In the genomic region with DNA sequence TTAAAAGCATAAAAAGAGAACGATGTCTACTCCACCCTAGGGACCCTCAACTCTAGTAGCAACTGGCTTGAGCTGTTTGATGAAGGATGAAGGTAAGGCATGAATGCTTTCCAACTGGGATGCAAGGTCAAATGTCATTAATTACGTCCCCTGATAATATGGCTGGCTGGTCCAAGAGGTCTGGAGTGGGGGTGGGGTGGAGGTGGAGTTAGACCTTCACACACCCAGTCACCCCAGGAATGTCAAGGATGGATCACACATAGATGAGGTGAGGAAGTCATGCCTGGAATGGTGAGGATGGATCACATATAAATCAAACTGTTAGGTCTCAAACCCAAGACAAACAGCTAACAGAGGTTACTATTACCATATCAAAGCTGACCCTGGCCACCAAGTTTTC, we compare ENCODE assay signal across 26 mouse cellular contexts.
DNase-seq lines count a peak whose midpoint lies in the region; ATAC-seq and TF ChIP-seq lines count a peak whose summit lies in the region.
"Had no signal": no experiment of that assay in that cellular context is flagged by ENCODE, and none has a peak within 500 bp of the region (broad histone marks: within the 10 kb centered on the region; RNA-seq: fewer than 3 reads in every experiment).

No protein-coding gene starts in this region.

- H3K27ac ChIP-seq in forebrain, embryonic 13.5 days = peak overlapping the region; percentile 99; the same call in 1 of the 2 replicates
- no peak overlapping the region for H3K27ac ChIP-seq in forebrain, embryonic 15.5 days (replicated peaks)
- peak overlapping the region; percentile 93; the same call in 1 of the 2 replicates for H3K27ac ChIP-seq in hindbrain, embryonic 12.5 days
- no peak overlapping the region for H3K27ac ChIP-seq in hindbrain, embryonic 16.5 days (ENCODE audit: low read depth, low read length)
- H3K27ac ChIP-seq in midbrain, postnatal 0 days (ENCODE audit: low read depth, low read length) = no peak overlapping the region
- H3K27ac ChIP-seq: intestine, embryonic 15.5 days had no signal

- DNase-seq in R1 (ENCODE audit: low read depth, low spot score) = peak; percentile 81
- no peak for DNase-seq in midbrain, postnatal 0 days (ENCODE audit: low spot score)
- no peak for DNase-seq in right cerebral cortex, postnatal 36 days (ENCODE audit: low spot score in 2 of 2)
- DNase-seq: adrenal gland, adult 2 months; adrenal gland, postnatal 14 days; cerebellum, adult 11 months; cerebellum, adult 2 months; cerebellum, adult 9-11 months; cerebellum, postnatal 25 days; gastrocnemius, postnatal 25 days; heart, adult 18-20 months; heart, postnatal 10 days; heart, postnatal 36 days; kidney, adult 11 months had no signal

- no peak overlapping the region for H3K4me2 ChIP-seq in forebrain, embryonic 13.5 days
- no peak overlapping the region for H3K4me2 ChIP-seq in forebrain, embryonic 15.5 days (replicated peaks)
- H3K4me2 ChIP-seq in hindbrain, embryonic 12.5 days (replicated peaks) = no peak overlapping the region
- no peak overlapping the region for H3K4me2 ChIP-seq in hindbrain, embryonic 16.5 days (ENCODE audit: low read length)
- no peak overlapping the region for H3K4me2 ChIP-seq in midbrain, postnatal 0 days (ENCODE audit: low read depth, low read length, poor library complexity, severe bottlenecking)
- H3K4me2 ChIP-seq: embryonic facial prominence, embryonic 12.5 days; embryonic facial prominence, embryonic 15.5 days had no signal

- peaks cover 59% of the 10 kb centered on the region for H3K4me1 ChIP-seq in forebrain, embryonic 13.5 days
- peaks cover 51% of the 10 kb centered on the region for H3K4me1 ChIP-seq in forebrain, embryonic 15.5 days
- H3K4me1 ChIP-seq in hindbrain, embryonic 12.5 days = peaks cover 47% of the 10 kb centered on the region
- H3K4me1 ChIP-seq in hindbrain, embryonic 16.5 days (ENCODE audit: control insufficient read depth, insufficient read depth, low read depth, low read length) = peaks cover 28% of the 10 kb centered on the region
- peaks cover 92% of the 10 kb centered on the region for H3K4me1 ChIP-seq in E14TG2a.4 (replicated peaks; ENCODE audit: low read depth, low read length)
- H3K4me1 ChIP-seq in midbrain, postnatal 0 days (ENCODE audit: insufficient read depth, low read length) = peaks cover 8% of the 10 kb centered on the region; the same call in 1 of the 2 replicates

- TF ChIP-seq CTCF in E14TG2a.4 (conservative IDR thresholded peaks at IDR 0.05; ENCODE audit: low read length) = no peak
- TF ChIP-seq CTCF in midbrain, postnatal 0 days (IDR thresholded peaks at IDR 0.05) = no peak

- H3K9ac ChIP-seq in forebrain, embryonic 13.5 days = no peak overlapping the region
- no peak overlapping the region for H3K9ac ChIP-seq in forebrain, embryonic 15.5 days (replicated peaks)
- H3K9ac ChIP-seq in hindbrain, embryonic 12.5 days = no peak overlapping the region
- H3K9ac ChIP-seq in hindbrain, embryonic 16.5 days (ENCODE audit: low read depth, low read length) = no peak overlapping the region
- no peak overlapping the region for H3K9ac ChIP-seq in midbrain, postnatal 0 days (replicated peaks; ENCODE audit: low read length, poor library complexity, severe bottlenecking)
- H3K9ac ChIP-seq: embryonic facial prominence, embryonic 12.5 days; embryonic facial prominence, embryonic 15.5 days; forebrain, embryonic 12.5 days; heart, embryonic 12.5 days; heart, embryonic 15.5 days; hindbrain, embryonic 14.5 days; intestine, embryonic 15.5 days had no signal

- no peaks in the 10 kb centered on the region for H3K9me3 ChIP-seq in forebrain, embryonic 13.5 days (replicated peaks)
- no peaks in the 10 kb centered on the region for H3K9me3 ChIP-seq in forebrain, embryonic 15.5 days
- no peaks in the 10 kb centered on the region for H3K9me3 ChIP-seq in hindbrain, embryonic 12.5 days (replicated peaks)
- H3K9me3 ChIP-seq in hindbrain, embryonic 16.5 days (ENCODE audit: control insufficient read depth, low read length) = no peaks in the 10 kb centered on the region
- H3K9me3 ChIP-seq in E14TG2a.4 (ENCODE audit: low read length) = no peaks in the 10 kb centered on the region
- no peaks in the 10 kb centered on the region for H3K9me3 ChIP-seq in midbrain, postnatal 0 days (ENCODE audit: low read length)
- H3K9me3 ChIP-seq: embryonic facial prominence, embryonic 12.5 days; embryonic facial prominence, embryonic 15.5 days; forebrain, embryonic 12.5 days; heart, embryonic 12.5 days; heart, embryonic 15.5 days; intestine, embryonic 15.5 days had no signal

- H3K4me3 ChIP-seq in forebrain, embryonic 13.5 days = no peak overlapping the region
- H3K4me3 ChIP-seq in forebrain, embryonic 15.5 days = no peak overlapping the region
- H3K4me3 ChIP-seq in hindbrain, embryonic 12.5 days = no peak overlapping the region
- H3K4me3 ChIP-seq in hindbrain, embryonic 16.5 days (ENCODE audit: low read length) = no peak overlapping the region
- 0 out of 2 replicates have a peak overlapping the region, but pooled peaks have one; percentile 45 for H3K4me3 ChIP-seq in E14TG2a.4 (replicated peaks; ENCODE audit: low read length)
- H3K4me3 ChIP-seq in midbrain, postnatal 0 days (ENCODE audit: low read depth, low read length) = no peak overlapping the region
- H3K4me3 ChIP-seq: embryonic facial prominence, embryonic 12.5 days; embryonic facial prominence, embryonic 15.5 days; forebrain, embryonic 12.5 days; heart, embryonic 12.5 days; heart, embryonic 15.5 days; intestine, embryonic 15.5 days had no signal

- no peaks in the 10 kb centered on the region for H3K27me3 ChIP-seq in forebrain, embryonic 13.5 days
- no peaks in the 10 kb centered on the region for H3K27me3 ChIP-seq in forebrain, embryonic 15.5 days
- H3K27me3 ChIP-seq in hindbrain, embryonic 12.5 days = no peaks in the 10 kb centered on the region
- H3K27me3 ChIP-seq in hindbrain, embryonic 16.5 days (replicated peaks; ENCODE audit: control insufficient read depth, insufficient read depth, low read length) = no peaks in the 10 kb centered on the region
- peaks cover 9% of the 10 kb centered on the region; the same call in 1 of the 2 replicates for H3K27me3 ChIP-seq in E14TG2a.4 (ENCODE audit: insufficient read depth, low read length)
- H3K27me3 ChIP-seq in midbrain, postnatal 0 days (ENCODE audit: insufficient read depth, low read length) = no peaks in the 10 kb centered on the region
- H3K27me3 ChIP-seq: embryonic facial prominence, embryonic 12.5 days; embryonic facial prominence, embryonic 15.5 days; forebrain, embryonic 12.5 days; heart, embryonic 12.5 days; heart, embryonic 15.5 days; intestine, embryonic 15.5 days had no signal

- WGBS in forebrain, embryonic 13.5 days = 93% methylated on average over 2 of the region's 2 CpGs
- WGBS in forebrain, embryonic 15.5 days = 87% methylated on average over 2 of the region's 2 CpGs
- 70% methylated on average over 2 of the region's 2 CpGs for WGBS in hindbrain, embryonic 12.5 days
- 78% methylated on average over 2 of the region's 2 CpGs for WGBS in hindbrain, embryonic 16.5 days
- WGBS in midbrain, postnatal 0 days = 80% methylated on average over 2 of the region's 2 CpGs

- no peaks in the 10 kb centered on the region for H3K36me3 ChIP-seq in forebrain, embryonic 13.5 days (ENCODE audit: poor library complexity, severe bottlenecking)
- no peaks in the 10 kb centered on the region for H3K36me3 ChIP-seq in forebrain, embryonic 15.5 days
- no peaks in the 10 kb centered on the region for H3K36me3 ChIP-seq in hindbrain, embryonic 12.5 days
- H3K36me3 ChIP-seq in hindbrain, embryonic 16.5 days (ENCODE audit: control insufficient read depth, insufficient read depth, low read length) = no peaks in the 10 kb centered on the region
- H3K36me3 ChIP-seq in E14TG2a.4 (ENCODE audit: insufficient read depth, low read length) = no peaks in the 10 kb centered on the region
- no peaks in the 10 kb centered on the region for H3K36me3 ChIP-seq in midbrain, postnatal 0 days (ENCODE audit: insufficient read depth, low read length)
- H3K36me3 ChIP-seq: embryonic facial prominence, embryonic 12.5 days; embryonic facial prominence, embryonic 15.5 days; forebrain, embryonic 12.5 days; heart, embryonic 12.5 days; heart, embryonic 15.5 days; intestine, embryonic 15.5 days had no signal

- ATAC-seq in forebrain, embryonic 13.5 days = no peak
- ATAC-seq in forebrain, embryonic 15.5 days (replicated peaks) = no peak
- ATAC-seq in hindbrain, embryonic 12.5 days (ENCODE audit: low FRiP score) = no peak
- ATAC-seq in hindbrain, embryonic 16.5 days = no peak
- ATAC-seq in midbrain, postnatal 0 days (ENCODE audit: low FRiP score) = no peak
- ATAC-seq: intestine, embryonic 15.5 days had no signal

Comparison
In these comparisons a context has a peak if more than half of its experiments do, and no peak if none do; other contexts are left out.
1. H3K27ac ChIP-seq: peak in forebrain, embryonic 13.5 days (single experiment) and hindbrain, embryonic 12.5 days (single experiment); none in forebrain, embryonic 15.5 days (single experiment), hindbrain, embryonic 16.5 days (single experiment) and midbrain, postnatal 0 days (single experiment).